Mouse (Mus musculus) kidney, postnatal 36 days (tissue): ENCODE measurements around the gene Ffar2.

Source experiments
- DNase-seq, 2 experiments: peaks; one replicate each; pipeline ENCODE4 v3.0.0; 2021 to 2022; ENCODE audit warnings: mixed read lengths in 2 of 2

Gene Ffar2

DNA sequence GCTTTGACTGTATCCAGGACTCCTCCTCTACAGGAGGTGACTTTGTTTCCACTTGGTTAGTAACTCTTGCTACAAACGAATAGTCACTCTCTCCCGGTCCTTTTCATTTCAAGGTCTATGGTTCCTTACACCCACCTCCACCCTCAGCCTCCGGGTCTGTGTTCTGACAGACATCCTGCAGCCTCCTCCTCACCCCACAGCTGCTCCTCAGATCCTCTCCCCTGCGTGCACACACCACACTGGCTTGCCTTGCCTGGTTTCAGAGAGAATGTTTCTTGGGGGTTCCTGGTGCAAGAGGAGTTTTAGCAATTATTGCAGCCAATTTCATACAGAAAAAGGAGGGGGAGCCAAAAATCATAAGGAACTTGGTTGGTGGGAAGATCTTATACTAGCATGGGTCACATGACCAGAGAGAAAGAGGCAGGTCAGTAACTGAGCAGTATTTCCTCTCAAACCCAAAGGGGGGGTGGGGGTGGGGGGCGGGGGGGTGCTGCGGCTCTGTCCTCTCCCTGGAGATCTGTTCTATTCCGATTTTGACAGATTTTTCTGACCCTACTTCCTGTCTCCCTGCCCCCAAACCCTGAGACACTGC, 2.6 kb downstream of the Ffar2 start:
- DNase-seq: no peak

DNA sequence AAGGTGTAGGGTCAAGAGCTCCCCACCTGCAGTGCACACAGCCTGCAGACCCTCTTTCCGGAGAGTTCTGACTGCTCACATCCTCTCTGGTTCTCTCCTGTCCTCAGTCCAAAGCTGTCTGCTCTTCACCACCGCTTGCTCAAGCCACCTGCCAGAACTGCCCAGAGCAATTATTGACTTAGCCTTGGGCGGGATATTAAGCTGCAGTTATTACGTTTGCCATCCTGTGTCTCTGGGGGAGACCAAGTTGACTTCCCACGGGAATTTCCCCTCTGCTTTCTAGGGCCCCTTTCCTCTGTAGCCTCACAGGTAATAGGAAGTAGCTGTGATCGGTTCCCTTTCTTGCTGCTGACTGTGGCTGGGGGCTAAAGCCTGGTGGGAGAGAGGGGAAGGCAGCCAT, 3.4 kb downstream of the Ffar2 start:
- no peak for DNase-seq

DNA sequence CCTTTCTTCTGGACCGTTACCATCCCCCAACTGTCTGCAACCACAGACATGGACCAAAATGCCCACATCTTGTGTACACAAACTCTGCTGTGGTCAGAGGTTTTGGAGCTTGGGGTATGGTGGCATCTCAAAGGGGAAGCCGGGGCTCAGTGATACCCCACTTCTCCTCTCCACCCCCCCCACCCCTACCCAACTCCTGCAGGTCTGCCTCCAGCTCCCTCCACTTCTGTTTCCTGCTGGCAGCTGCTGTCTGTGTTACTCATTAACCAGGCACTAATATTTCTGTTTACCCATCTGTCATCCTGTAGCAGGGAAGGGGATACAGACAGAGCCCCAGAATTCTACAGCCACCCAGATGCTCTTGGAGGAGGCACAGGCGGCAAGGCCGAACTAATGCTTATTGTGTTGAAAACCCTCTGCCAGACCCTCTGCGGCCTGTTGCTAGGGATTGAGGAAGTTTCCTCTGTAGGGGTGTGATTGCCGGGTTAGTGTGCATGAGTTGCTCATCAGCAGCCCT, 11.2 kb downstream of the Ffar2 start:
- DNase-seq: peak; percentile 22 to 42

DNA sequence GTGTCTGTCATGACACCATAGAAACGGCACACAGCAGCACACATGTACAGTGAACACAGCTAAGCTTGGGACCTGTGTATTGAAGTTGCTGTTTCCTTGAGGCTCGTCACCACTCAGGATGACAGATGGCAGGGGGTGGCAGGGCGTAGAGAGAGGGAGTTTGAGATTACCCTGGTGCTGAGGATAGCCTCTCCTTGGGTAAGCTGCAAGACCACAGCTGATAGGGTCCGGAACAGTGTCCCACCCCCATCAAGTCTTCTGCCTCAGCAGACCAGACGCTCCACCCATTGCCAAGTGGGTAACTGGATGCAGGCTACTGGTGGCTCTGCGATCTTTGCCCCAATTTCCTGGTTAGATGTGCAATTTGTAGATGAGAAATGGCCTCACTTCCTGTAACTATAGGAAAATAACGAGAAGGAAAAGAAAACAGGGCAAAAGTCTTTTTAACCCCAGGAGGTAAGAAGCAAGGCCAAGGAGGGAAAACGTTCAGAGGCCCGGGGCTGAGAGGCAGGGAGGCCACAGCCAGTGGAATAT, 11.8 kb downstream of the Ffar2 start:
- no peak for DNase-seq

DNA sequence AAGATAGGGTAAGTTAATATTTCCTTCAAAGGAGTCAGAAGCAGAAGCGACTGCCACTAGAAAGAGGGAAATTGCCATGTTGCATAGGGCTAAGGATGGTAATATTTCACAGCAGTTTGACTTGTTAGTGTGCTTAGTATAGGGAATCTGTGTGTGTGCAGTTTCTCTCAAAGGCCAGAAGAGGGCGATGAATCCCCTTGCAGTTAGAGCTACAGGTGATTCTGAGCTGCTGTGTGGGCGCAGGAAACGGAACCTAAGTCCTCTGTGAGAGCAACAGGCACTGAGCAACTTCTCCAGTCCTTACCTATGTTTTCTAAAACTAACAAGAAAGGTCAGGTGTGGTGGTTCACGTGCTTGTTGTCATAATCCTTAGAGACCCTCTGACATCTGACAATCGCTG, 13.3 kb downstream of the Ffar2 start:
- no peak for DNase-seq

DNA sequence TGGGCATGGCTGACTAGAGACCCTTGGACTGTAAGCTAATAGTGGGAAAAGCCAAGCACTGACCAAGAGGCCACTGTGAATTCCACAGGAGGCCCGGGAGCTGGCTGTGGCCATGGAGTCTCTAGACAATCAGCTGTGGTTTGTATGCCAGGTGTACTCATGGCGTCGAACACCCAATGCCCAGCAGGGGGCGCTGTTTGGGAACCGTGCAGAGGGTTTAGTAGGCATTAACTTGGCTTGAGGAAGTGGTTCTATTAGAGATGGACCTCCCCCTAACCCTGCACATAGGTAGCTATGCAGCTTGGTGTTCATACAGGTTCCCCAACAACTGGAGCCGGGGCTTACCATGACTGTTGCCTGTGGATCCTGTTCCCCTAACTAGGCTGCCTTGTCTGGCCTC, 17.7 kb downstream of the Ffar2 start:
- DNase-seq: peak; percentile 13 to 74

DNA sequence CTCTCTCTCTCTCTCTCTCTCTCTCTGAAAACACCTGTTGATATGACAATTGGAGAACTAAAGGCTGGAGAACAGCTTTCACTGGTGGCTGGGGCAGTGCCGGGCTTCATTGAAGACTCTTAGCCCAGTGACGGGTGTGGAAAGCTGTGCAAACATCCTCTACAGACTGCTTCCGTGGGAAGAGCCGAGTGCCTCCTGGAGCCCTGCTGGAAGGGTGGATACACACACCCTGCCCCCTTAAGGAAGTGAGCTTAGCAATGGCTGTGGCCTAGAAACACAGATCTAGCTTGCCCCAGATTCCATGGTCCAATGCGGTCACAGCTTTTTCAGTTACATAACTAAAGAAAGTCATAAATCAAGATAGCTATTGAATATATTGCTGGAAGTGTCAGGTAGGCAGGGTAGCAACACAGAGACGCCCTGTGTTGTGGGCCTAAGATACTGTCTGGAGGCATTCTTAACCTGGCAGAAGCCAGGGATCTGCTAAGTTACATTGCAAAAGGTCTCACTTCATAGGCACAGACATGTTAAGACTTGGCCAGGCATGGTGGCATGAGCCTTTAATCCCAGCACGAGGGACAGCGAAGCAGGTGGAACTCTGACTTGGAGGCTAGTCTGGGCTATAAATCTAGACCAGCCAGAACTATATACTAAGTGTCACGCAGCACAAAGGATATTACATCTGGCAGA, 19.4 kb downstream of the Ffar2 start:
- no peak for DNase-seq

DNA sequence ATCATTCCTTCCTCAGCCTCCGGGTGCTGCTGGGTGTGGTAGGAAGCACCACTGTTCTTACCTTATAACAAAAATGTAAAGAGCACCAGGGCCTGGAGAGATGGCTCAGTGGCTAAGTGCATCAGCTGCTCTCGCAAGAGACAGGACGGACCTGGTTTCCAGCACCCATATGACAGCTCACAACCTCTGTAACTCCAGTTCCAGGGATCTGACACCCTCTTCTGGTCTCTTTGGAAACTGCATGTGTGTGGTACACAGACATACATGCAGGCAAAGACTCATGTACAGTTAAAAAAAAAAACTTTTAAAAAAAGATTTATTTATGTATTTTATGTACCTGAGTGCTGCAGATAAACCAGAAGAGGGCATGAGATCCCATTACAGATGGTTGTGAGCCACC, 20.3 kb downstream of the Ffar2 start:
- no peak for DNase-seq

DNA sequence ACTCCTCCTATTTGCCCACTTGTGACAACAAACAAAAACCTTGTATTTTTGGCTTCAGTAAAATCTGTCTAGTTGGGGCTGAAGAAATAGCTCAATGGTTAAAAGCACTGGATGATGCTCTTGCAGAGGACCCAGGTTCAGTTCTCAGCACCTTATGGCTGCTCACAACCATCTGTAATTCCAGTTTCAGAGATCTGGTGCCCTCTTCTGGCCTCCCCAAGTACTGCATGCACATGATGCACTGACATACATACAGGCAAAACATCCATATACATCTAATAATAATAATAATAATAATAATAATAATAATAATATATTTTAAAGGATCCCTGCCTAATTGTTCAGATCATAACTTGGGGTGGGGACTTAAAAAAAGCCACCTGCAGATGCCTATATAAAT, 22.9 kb downstream of the Ffar2 start:
- no peak for DNase-seq

DNA sequence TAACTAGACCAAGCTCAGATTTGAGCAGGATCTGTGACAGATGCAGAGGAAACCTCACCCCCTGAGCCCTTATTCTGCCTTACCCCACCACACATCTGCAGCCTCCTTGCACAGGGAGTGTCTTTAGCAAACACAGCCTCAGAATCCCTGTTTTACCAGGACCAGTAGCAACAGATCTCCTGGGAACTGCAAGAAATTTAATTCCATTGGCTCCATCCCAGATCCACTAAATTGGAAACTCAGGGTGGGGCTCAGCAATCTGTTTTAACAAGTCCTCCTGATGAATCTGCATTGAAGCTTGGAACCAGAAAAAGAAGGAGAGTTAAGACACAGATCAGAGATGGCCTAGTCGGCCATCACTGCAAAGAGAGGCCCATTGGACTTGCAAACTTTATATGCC, 26.8 kb downstream of the Ffar2 start:
- no peak for DNase-seq

DNA sequence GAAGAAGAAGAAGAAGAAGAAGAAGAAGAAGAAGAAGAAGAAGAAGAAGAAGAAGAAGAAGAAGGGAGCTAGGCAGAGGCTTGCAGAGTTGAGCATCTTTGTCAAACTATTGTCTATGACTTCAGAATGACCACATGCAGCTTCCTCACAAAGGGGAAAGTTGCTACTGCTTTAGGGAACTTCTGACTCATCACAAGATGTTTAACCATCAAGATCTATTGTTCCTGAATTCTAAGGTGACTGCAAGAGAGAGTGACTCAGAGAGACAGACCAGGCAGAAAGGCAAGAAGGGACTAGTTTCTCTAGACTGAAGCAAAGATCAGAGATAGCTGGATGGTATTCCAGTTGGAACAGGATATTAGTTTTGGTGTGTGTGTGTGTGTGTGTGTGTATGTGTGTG, 28.7 kb downstream of the Ffar2 start:
- no peak for DNase-seq

DNA sequence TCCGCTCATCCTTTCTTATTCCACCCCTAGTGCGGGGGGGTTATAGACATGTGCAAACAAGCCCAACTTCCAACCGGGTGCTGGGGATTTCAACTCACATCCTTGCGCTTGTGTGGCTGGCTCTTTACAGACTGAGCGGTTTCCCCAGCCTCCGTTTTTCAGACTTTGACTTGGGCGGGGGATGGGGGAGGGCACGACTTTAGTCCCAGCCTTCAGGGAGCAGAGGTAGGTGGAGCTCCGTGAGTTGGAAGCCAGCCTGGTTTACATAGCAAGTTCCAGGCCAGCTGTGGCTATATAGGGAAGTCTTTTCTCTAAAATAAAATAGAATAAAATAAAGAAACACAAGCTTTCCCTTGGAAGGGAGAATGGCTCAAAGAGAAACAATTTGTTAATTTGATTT, 31.7 kb downstream of the Ffar2 start:
- DNase-seq: peak; percentile 4 to 50

DNA sequence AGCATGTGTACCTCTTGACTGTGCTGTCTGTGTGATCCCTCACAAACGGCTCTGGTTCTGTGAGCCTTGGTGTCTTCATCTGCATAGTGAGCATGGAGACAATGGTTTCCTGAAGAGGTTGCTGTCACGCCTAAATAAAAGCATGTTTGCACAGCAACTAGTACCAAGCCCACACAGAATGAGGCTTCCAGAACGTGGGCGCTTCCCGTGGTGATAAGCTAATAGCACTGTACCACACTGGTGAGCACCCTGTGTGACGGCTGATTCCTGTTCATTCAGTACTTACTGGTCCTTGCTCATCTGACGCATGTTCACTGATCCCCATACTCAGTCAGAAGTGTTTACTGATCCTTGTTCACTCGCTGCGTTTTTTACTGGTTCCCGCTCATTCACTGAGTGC, 33.4 kb downstream of the Ffar2 start:
- DNase-seq: no peak

DNA sequence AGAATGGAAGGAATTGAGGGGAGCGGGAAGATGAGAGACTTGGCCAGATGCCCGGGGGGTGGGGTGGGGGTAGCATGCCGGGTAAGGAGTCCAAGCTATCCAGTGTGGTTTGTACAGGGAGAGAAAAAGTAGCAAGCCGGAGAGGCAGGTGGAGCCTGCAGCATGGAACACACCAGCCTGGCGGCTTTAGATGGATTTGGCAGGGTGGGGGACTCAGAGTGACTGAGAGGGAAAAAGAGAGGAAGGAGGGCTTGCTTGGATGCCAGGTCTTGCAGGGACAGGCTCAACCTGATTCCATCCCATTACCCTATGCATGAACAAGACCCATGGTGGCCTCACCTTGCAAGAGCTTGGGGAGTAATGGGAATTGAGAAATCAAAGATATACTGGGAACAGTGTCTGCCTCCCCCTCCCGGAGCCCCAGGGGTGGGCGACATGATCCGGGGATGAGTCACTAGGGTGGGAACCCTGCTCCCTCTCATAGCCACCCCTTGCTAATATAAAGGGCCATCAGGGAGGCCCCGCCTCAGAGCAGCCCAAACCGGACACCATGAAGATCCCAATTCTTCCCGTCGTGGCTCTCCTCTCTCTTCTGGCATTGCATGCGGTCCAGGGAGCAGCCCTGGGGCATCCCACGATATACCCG, 36.1 kb downstream of the Ffar2 start, which contains the start of gene Krtdap:
Krtdap (plus strand) TSS at position 520 of the 646 bp plus-strand sequence.
- DNase-seq: no peak

DNA sequence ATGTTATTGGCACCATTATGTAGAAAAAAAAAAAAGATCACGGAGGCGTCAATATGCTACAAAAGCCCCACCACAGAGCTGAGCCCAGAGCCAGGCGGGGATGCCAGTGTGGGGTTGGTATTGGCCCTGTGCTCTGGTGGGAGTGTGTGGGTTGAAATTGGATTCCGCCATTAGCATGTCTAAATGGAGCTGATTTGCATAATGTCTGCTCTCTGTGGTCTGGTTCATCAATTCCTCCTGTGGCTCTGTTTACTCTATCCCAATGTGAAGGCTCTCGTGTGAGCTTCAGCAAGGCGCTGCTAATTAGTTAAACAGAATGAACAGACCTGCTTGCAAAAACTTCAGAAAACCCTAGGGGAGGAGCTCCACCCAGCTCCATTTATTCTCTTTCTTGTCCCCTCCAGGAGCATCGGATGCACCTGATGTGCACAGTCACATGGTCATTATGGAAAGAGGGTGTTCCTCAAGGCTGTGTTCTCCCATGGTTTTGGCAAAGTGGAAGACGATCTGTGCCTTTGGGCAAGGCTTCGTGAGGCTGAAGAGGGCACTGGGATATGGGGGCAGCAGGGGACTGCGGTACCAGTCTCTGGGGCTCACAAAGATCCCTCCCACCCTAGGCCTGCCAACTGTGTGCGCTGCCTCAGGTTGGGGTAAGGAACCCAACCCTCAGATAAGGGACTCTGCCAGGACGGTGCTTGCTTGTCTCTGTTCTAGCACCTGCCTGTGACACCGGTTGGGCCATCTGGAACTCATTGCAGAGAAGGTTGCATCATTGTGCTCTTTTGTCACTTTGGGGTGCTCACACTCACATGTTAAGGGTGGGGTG, 37.6 kb downstream of the Ffar2 start:
- no peak for DNase-seq

DNA sequence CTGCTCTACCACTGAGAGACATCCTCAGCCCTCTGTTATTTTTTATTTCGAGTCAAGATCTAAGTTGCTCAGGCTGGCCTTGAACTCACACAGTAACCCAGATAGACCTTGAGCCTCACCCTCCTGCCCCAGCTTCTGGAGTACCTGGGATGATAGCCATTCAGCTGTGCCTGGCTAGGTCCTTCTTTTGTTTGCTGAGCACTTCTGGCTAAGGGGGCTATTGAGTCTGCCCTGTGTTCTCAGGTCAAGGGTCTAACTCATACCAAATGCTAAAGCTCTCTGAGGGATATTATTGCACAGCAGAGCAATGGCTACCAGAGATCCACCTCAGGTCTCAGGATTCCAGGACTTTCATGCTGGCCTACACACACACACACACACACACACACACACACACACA, 38.4 kb downstream of the Ffar2 start:
- DNase-seq: no peak

DNA sequence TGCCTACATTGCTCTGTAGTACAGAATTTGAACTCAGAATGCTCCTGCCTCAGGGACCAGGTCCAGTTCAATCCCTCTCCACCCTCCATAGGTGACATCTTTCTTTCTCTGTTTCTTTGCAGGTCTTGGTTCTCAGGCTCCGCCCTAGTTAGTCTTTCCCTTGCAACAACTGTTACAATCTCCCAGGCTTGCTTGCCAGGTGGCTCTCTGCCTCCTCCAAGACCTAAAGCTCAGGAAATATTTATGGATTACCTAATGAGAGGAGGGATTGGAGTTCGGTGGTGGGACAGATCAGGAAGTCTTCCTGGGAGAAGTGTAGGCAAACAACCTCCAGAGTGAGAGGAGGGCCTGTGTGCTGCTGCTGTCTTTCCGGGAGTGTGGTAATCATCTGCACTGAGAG, 40.9 kb downstream of the Ffar2 start:
- no peak for DNase-seq

DNA sequence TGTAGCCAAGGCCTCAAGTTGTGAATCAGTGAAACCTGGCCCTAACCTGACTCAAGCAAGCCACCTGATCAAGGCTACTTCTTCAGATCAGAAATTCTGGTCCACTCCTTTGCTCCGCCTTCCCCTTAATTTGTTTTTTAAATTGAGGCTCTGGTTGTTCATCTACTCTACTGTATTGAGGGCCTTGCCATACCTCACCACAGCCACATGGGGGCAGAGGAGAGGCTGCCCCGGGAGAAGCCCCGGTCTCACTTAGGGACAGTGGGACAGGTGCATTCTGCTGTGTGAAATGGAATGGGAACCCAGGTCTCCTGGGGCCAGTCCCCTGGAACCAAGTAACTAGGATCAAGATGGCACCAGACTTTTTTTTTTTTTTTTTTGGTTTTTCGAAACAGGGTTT, 41.8 kb downstream of the Ffar2 start:
- DNase-seq: peak in 1 of 2 experiments; percentile 27

DNA sequence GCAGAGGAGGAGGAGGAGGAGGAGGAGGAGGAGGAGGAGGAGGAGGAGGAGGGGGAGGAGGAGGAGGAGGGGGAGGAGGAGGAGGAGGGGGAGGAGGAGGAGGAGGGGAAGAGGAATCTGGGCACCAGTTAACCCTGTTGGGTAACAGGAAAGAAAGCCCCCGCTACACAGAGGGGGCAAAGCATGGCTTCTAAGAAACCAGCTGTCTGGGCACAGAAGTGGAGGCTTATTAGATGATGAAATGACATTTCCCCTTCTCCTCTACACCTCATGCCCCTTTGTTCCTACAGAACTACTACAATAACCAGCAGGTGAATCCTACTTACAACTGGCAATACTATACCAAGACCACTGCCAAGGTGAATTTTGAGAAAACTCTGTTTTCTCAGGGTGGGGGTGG, 45.7 kb downstream of the Ffar2 start:
- no peak for DNase-seq

DNA sequence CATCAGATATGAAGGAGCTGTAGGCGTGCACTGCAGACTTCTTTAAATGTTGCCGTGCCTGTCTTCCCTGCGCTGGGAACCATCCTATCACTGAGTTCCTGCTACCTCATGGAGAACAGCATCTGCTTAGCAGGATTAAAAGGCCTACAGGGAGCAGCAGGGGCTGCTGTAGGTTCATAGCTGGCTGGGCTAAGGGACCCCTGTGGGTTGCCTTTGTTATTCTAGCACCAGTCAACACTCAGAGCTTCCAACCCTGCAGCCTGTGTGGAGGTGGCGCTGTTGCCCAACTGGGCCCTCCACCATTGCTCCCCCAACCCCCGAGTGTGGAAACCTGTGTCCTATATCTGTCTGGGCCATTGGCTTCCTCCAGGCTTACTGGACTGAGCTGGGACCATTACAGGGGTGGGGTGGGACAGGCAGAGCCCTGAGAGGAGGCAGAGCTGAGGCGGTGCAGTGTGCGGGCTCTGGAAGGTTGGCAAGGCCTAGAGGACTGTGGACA, 46.4 kb downstream of the Ffar2 start:
- no peak for DNase-seq

DNA sequence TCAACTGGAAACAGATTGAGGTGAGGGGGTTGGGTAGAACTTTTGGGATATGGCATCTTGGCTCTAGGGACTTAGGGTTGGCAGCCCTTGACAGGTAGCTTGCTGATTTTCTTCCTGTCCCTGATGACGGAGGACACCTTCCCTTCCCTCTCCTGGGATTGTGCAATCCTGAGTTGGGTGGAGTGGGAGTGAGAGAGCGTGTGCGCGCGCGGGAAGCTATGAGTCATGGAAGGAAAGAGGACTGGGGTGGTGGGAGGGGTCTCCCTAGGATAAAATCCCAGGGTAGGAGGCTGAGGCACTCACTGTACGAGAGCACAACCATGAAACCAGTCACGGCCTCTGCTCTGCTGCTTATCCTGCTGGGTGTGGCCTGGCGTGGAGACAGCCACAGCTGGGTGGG, 47.5 kb downstream of the Ffar2 start:
- no peak for DNase-seq

DNA sequence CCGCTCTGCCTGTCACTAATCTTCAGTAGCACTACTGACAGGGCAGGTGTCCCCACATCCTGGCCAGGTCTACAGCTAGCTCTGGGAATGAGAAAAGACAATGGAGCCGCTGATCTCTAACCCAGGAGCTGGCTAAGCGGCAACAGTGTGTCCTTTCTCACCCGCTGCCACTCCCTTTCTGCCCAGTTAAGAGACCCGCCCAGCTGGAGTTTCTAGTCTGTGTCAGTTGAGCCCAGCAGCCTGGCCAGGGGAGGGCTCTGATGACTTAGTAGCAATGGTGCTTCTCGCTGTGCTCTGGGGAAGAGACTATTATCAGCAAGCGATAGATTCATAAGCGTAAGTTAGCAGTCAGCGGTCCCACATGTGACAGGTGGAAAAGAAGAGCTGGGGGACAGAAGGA, 54.3 kb downstream of the Ffar2 start:
- DNase-seq: no peak
